Mouse (Mus musculus): Measurements from ENCODE around the gene Grb2. TPM values are rescaled to one million over a fixed set of nuclear protein-coding genes. Genes with fewer than 3 reads are reported as not detected.

The Grb2 gene
- total and polyA plus RNA-seq, 2 experiments from 2014 or later, result 68.0 to 159 TPM

DNA sequence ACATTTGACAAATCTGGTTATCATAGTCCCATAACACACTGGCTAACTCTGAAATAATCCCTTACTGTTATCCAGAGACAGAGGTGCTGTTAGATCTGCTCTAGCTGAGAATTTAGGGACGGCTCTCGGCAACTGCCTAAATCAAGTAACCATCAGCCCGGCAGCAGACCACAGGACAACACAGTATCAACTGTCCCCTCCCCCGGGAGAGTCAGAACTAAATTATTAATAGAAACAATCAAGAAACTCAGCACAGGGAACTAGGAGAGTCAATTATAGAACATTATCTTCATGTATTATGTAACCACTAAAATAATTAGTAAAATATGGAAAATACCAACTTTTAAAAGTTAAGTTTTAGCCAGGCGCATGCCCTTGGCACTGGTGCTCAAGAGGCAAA lies 17.4 kb downstream of the Grb2 start:
- DNase-seq (ENCODE audit: low spot score) (no peak), ATAC-seq (no peak)
- Histone ChIP-seq H3K9ac (replicated peaks; ENCODE audit: low read length) (no peak overlapping the region), H3K27me3 (ENCODE audit: insufficient read depth, low read length) (no peaks in the 10 kb centered on the region), H3K4me2 (ENCODE audit: low read depth, low read length) (no peak overlapping the region), H3K4me1 (ENCODE audit: insufficient read depth, low read length) (no peaks in the 10 kb centered on the region), H3K9me3 (ENCODE audit: low read length) (no peaks in the 10 kb centered on the region), H3K27ac (no peak overlapping the region), H3K4me3 (ENCODE audit: low read length) (no peak overlapping the region), H3K36me3 (ENCODE audit: insufficient read depth, low read length) (no peaks in the 10 kb centered on the region)
- 94% methylated on average over 5 of the region's 5 CpGs for WGBS
- TF ChIP-seq CTCF (IDR thresholded peaks at IDR 0.05; ENCODE audit: low read depth), result no peak

DNA sequence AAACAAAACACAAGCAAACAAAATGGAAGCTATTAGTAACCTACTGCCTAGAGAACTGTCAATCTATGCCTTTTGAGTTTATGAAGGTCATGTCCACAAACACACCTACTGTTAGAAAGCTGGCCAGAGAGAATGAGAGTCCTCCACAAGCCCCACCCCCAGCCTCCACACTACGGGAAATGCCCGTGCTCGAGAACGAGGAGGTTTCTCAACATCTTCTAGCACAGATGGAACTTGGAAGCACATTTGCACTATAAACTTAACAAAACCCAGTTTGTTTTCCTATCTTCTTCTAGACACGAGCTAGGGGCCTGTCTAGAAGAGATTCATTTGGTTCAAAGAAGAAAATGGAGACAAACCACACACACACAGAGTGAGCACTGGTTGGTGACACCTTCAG lies 18.0 kb downstream of the Grb2 start:
- H3K4me3 ChIP-seq (ENCODE audit: low read length), result no peak overlapping the region
- 72% methylated on average over 5 of the region's 5 CpGs for WGBS
- no peak for TF ChIP-seq CTCF (IDR thresholded peaks at IDR 0.05; ENCODE audit: low read depth)

DNA sequence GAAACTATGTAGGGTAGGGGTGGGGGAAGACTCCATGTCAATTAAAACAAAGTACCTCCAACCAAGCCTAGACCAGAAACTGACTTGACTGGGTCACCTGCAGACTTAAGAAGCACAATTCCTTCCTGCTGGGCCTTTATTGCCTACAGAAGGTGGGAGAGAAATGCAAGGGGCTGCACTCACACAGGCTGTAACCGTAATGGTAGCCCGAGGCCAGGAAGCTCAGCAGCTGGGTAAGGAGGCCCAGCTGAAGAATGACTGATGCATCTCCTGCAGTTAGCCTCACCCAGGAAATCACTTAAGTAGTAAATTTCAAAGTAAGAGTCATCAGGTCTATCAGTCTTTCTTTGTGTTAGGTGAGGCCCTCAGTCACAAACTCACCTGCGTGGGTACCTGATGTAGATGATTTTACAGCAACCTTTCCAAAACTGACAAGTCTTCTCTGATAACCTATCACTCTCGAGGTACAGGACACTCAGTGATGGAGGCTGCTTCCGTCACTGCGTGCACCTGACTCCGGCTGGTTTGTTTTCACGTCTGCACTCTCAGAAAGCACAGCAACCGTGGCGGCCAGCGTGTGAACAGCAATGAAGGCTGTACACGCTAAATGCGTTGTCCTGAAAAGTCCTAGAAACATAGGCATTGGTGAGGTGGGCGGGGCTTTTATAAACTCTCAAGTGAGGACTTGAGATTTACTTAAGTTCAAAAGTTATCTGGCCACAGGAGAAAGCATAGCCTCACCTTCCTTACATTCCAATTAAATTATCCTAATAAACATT lies 19.1 kb downstream of the Grb2 start:
- 95% methylated on average over 14 of the region's 14 CpGs for WGBS
- ATAC-seq (no peak), DNase-seq (ENCODE audit: low spot score) (no peak)
- no peaks in the 10 kb centered on the region for H3K36me3 ChIP-seq (ENCODE audit: insufficient read depth, low read length)
- no peak overlapping the region for H3K9ac ChIP-seq (replicated peaks; ENCODE audit: low read length)
- no peaks in the 10 kb centered on the region for H3K9me3 ChIP-seq (ENCODE audit: low read length)
- H3K4me1 ChIP-seq (ENCODE audit: insufficient read depth, low read length), result no peaks in the 10 kb centered on the region
- no peak overlapping the region for H3K27ac ChIP-seq
- TF ChIP-seq CTCF (IDR thresholded peaks at IDR 0.05; ENCODE audit: low read depth), result no peak
- no peaks in the 10 kb centered on the region for H3K27me3 ChIP-seq (ENCODE audit: insufficient read depth, low read length)
- H3K4me2 ChIP-seq (ENCODE audit: low read depth, low read length), result no peak overlapping the region
- H3K4me3 ChIP-seq (ENCODE audit: low read length), result no peak overlapping the region

More for the DNA sequence above, 18.0 kb downstream of the Grb2 start:
- H3K27ac ChIP-seq, result no peak overlapping the region
- H3K4me1 ChIP-seq (ENCODE audit: insufficient read depth, low read length), result no peaks in the 10 kb centered on the region
- no peak overlapping the region for H3K9ac ChIP-seq (replicated peaks; ENCODE audit: low read length)
- no peaks in the 10 kb centered on the region for H3K9me3 ChIP-seq (ENCODE audit: low read length)
- ATAC-seq (no peak), DNase-seq (ENCODE audit: low spot score) (no peak)
- H3K36me3 ChIP-seq (ENCODE audit: insufficient read depth, low read length), result no peaks in the 10 kb centered on the region
- no peak overlapping the region for H3K4me2 ChIP-seq (ENCODE audit: low read depth, low read length)
- H3K27me3 ChIP-seq (ENCODE audit: insufficient read depth, low read length), result no peaks in the 10 kb centered on the region

DNA sequence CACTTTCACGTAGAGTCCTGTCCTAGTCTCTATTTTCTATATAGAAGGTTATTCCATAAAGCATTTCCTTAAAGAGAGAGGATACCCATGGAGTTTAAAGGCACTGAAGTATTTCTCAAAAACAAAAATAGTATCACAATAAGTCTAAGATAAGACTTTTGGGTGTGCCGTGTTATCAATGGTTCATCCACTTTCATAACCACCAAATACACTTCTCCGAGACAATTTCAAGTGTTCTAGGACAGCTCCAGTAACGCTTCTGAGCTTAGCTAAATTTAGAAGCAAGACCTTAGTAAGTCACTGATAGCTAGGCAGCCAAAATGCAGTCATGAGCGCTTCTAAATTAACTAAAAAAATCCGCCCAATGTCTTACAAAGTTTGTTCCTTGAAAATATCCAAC lies 22.0 kb downstream of the Grb2 start:
- TF ChIP-seq CTCF (IDR thresholded peaks at IDR 0.05; ENCODE audit: low read depth), result no peak
- no peak overlapping the region for H3K27ac ChIP-seq
- 87% methylated on average over 6 of the region's 6 CpGs for WGBS
- H3K36me3 ChIP-seq (ENCODE audit: insufficient read depth, low read length), result peaks cover 3% of the 10 kb centered on the region; the same call in 1 of the 2 replicates
- H3K4me1 ChIP-seq (ENCODE audit: insufficient read depth, low read length), result no peaks in the 10 kb centered on the region
- H3K4me2 ChIP-seq (ENCODE audit: low read depth, low read length), result no peak overlapping the region
- H3K9ac ChIP-seq (replicated peaks; ENCODE audit: low read length), result no peak overlapping the region
- H3K4me3 ChIP-seq (ENCODE audit: low read length), result no peak overlapping the region
- no peak for DNase-seq (ENCODE audit: low spot score)
- no peak for ATAC-seq
- no peaks in the 10 kb centered on the region for H3K9me3 ChIP-seq (ENCODE audit: low read length)
- H3K27me3 ChIP-seq (ENCODE audit: insufficient read depth, low read length), result no peaks in the 10 kb centered on the region

DNA sequence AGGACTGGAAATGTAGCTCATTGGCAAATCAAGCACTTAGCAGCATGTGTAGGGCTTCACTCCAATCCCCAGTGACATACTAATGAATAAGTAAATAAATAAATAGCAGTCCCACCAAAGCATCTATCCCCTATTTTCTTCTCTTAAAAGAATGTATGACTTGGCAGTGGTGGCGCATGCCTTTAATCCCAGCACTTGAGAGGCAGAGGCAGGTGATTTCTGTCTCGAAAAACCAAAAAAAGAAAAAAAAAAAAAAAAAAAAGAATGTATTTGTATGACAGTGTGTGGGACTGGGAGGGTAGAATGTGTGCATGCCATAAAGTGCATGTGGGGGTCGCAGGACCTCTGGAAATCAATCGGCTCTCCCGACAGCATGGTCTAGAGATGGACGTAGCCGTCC lies 22.4 kb downstream of the Grb2 start:
- no peak for DNase-seq (ENCODE audit: low spot score)
- no peak for ATAC-seq
- peaks cover 3% of the 10 kb centered on the region; the same call in 1 of the 2 replicates for H3K36me3 ChIP-seq (ENCODE audit: insufficient read depth, low read length)

DNA sequence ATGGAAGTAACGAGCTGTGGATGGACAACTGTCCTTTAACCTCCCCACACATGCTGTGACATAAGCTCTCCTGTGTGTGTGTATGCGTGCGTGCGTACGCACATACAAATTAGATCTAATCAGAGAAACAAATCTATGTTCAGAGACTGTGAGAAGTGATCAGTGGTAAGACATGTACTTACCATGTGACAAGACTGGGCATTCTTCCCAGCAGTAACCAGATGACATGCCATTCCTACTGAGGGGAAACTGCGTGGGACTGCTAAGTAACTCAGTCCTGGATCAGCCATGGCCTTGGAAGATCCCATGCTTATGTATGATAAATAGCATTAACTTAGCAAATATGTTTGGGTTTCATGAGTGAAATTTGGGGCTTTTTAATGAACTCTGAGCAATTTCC lies 23.5 kb downstream of the Grb2 start:
- WGBS, result 79% methylated on average over 6 of the region's 6 CpGs
- Histone ChIP-seq H3K4me3 (ENCODE audit: low read length) (no peak overlapping the region), H3K27ac (no peak overlapping the region), H3K4me1 (ENCODE audit: insufficient read depth, low read length) (no peaks in the 10 kb centered on the region), H3K27me3 (ENCODE audit: insufficient read depth, low read length) (no peaks in the 10 kb centered on the region), H3K9ac (replicated peaks; ENCODE audit: low read length) (no peak overlapping the region), H3K9me3 (ENCODE audit: low read length) (no peaks in the 10 kb centered on the region), H3K4me2 (ENCODE audit: low read depth, low read length) (no peak overlapping the region), H3K36me3 (ENCODE audit: insufficient read depth, low read length) (peaks cover 3% of the 10 kb centered on the region; the same call in 1 of the 2 replicates)
- DNase-seq (ENCODE audit: low spot score) (peak; percentile 59), ATAC-seq (no peak)
- TF ChIP-seq CTCF (IDR thresholded peaks at IDR 0.05; ENCODE audit: low read depth), result no peak

More for the DNA sequence above, 22.4 kb downstream of the Grb2 start:
- WGBS, result 81% methylated on average over 7 of the region's 7 CpGs
- Histone ChIP-seq H3K4me3 (ENCODE audit: low read length) (no peak overlapping the region), H3K4me2 (ENCODE audit: low read depth, low read length) (no peak overlapping the region), H3K9me3 (ENCODE audit: low read length) (no peaks in the 10 kb centered on the region), H3K27ac (no peak overlapping the region), H3K27me3 (ENCODE audit: insufficient read depth, low read length) (no peaks in the 10 kb centered on the region), H3K9ac (replicated peaks; ENCODE audit: low read length) (no peak overlapping the region), H3K4me1 (ENCODE audit: insufficient read depth, low read length) (no peaks in the 10 kb centered on the region)
- TF ChIP-seq CTCF (IDR thresholded peaks at IDR 0.05; ENCODE audit: low read depth), result no peak

DNA sequence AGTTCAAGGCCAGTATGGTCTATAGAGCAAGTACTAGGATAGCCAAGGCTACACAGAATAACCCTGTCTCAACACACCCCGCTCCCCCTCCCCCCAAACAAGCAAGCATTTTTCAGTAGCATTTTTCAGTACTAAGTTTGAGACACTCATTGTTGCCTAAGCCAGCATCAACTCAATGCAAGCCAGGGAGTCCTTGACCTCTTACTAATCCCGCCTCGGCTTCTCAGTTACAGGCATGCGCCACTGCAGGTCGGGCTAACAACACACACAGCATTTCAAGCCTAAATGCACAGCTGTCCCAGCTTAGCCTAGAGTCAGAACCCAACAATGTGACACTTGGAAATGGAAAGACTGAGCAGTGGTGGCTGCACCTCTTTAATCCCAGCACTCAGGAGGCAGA lies 25.1 kb downstream of the Grb2 start:
- Histone ChIP-seq H3K9me3 (ENCODE audit: low read length) (no peaks in the 10 kb centered on the region), H3K36me3 (ENCODE audit: insufficient read depth, low read length) (peaks cover 3% of the 10 kb centered on the region; the same call in 1 of the 2 replicates), H3K4me1 (ENCODE audit: insufficient read depth, low read length) (no peaks in the 10 kb centered on the region), H3K9ac (replicated peaks; ENCODE audit: low read length) (no peak overlapping the region), H3K4me3 (ENCODE audit: low read length) (no peak overlapping the region), H3K27ac (no peak overlapping the region), H3K4me2 (ENCODE audit: low read depth, low read length) (no peak overlapping the region), H3K27me3 (ENCODE audit: insufficient read depth, low read length) (no peaks in the 10 kb centered on the region)
- ATAC-seq (no peak), DNase-seq (ENCODE audit: low spot score) (no peak)
- WGBS, result 97% methylated on average over 5 of the region's 5 CpGs
- no peak for TF ChIP-seq CTCF (IDR thresholded peaks at IDR 0.05; ENCODE audit: low read depth)

Measured in hindbrain, postnatal 0 days (tissue).